Mouse (Mus musculus) liver, embryonic 14 days (tissue): ENCODE data around the gene Kif21b. TPM values are rescaled to one million over a fixed set of nuclear protein-coding genes. Genes with fewer than 3 reads are reported as not detected.

Experiments
- polyA plus RNA-seq: library from polyadenylated mRNA; depleted of rRNA; stranded (reverse); fragments of >200 nt; gene quantifications from 2 replicates; pipeline ENCODE4 v1.2.3, GENCODE M21; 2012; rRNA removed

The Kif21b gene
- polyA plus RNA-seq, result 1.5 and 1.8 TPM in 2 replicates

DNA sequence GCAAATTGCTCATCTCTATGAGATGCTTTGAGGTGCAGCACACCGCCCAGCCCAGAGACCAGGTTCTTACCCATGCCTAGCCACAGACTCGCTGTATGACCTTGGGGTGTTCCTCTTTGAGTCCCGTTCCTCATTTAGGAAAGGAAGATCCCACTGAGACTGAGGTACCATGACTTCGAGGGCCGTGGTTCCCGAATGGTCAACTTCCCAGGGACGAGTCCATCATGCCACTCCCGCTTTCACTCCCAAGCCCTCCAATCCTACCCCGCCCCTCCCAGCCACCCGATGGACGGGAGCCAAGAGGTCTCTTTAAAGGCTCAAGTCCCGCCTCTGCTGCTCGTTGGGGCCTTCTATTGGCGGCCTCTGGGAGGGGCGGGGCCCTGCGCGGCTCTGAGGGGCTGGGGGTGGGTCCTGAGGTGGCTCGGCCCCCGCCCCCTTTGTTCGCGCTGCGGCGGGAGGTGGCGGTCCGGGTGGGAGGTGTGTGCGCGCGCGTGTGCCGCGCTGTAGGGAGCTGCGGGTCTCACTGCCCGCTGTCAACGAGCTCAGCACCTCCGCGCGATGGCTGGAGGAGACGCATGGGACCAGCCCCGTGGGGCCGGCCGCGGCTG, at the start of gene Kif21b:
Kif21b (plus strand) TSS at position 439 of the 608 bp plus-strand sequence.

GRCm38 (mm10) chr1:136212803-136213202, 81.6 kb downstream of the Kif21b start, which contains the start of gene Mroh3:
Gene Mroh3, minus strand, starts transcription at chr1:136212828.

Other genes with a start within 250 kb of the Kif21b start
- under 0.01 and 0.05 TPM in 2 replicates for gene Pkp1, start 212.2 kb upstream of the Kif21b start, polyA plus RNA-seq
- 0.01 TPM in 1 of 2 replicates, not detected in the other for gene Igfn1, start 125.0 kb upstream of the Kif21b start, polyA plus RNA-seq
- 37.6 and 44.2 TPM in 2 replicates for gene Tmem9, start 123.2 kb upstream of the Kif21b start, polyA plus RNA-seq
- not detected in 2 replicates for gene Ascl5, start 80.6 kb upstream of the Kif21b start, polyA plus RNA-seq
- gene Cacna1s, start 78.6 kb upstream of the Kif21b start, polyA plus RNA-seq, result 0.01 and 0.25 TPM in 2 replicates
- 0.02 TPM in 1 of 2 replicates, not detected in the other for gene Mroh3, start 81.4 kb downstream of the Kif21b start, polyA plus RNA-seq
- 0.15 and 0.17 TPM in 2 replicates for gene Inava, start 102.9 kb downstream of the Kif21b start, polyA plus RNA-seq
- 0.03 TPM in 1 of 2 replicates, not detected in the other for gene Gpr25, start 129.5 kb downstream of the Kif21b start, polyA plus RNA-seq
- 9.8 and 10.6 TPM in 2 replicates for gene Camsap2, start 214.7 kb downstream of the Kif21b start, polyA plus RNA-seq